Mouse (Mus musculus) MEL (cell line): ENCODE results near the gene Btbd3. TPM values are rescaled to one million over a fixed set of nuclear protein-coding genes. Genes with fewer than 3 reads are reported as not detected.

Experiments used
- DNase-seq: peaks from one replicate; pipeline ENCODE4 v3.0.0; 2011; ENCODE audit warnings: low read depth, low spot score
- H3K27ac ChIP-seq: 2 replicates; pipeline ENCODE4 v1.5.1; 2012; ENCODE audit warnings: low read depth, mild to moderate bottlenecking, control low read depth, low read length, moderate library complexity; ENCODE audit not compliant: control insufficient read depth
- H3K27me3 ChIP-seq, 2 experiments: fragments of 150-350 bp in 1 of 2; sonication (generic) in 1 of 2; 2 replicates each; pipeline ENCODE4 v1.6.1; 2012; ENCODE audit warnings: low read length in 2 of 2, mild to moderate bottlenecking in 2 of 2, improper control_type of control experiment in 1 of 2, moderate library complexity in 1 of 2; ENCODE audit not compliant: insufficient read depth in 2 of 2, control insufficient read depth in 1 of 2
- H3K36me3 ChIP-seq, 2 experiments: 2 replicates each; pipeline ENCODE4 v1.6.1; 2012 to 2014; ENCODE audit warnings: low read length in 2 of 2, improper control_type of control experiment in 1 of 2, inconsistent platforms in 1 of 2, mild to moderate bottlenecking in 1 of 2; ENCODE audit not compliant: insufficient read depth in 2 of 2, control insufficient read depth in 1 of 2
- H3K4me1 ChIP-seq, 2 experiments: fragments of 150-350 bp in 1 of 2; sonication (generic) in 1 of 2; 2 replicates each; pipeline ENCODE4 v1.6.1; 2012; ENCODE audit warnings: low read length in 2 of 2, improper control_type of control experiment in 1 of 2, mild to moderate bottlenecking in 1 of 2; ENCODE audit not compliant: insufficient read depth in 2 of 2, control insufficient read depth in 1 of 2
- H3K4me3 ChIP-seq, 2 experiments: fragments of 150-350 bp in 1 of 2; sonication (generic) in 1 of 2; 2 replicates each; pipeline ENCODE4 v1.5.1; 2012; ENCODE audit warnings: low read depth in 2 of 2, low read length in 2 of 2, mild to moderate bottlenecking in 2 of 2, moderate library complexity in 2 of 2, control low read depth in 1 of 2, improper control_type of control experiment in 1 of 2; ENCODE audit not compliant: control insufficient read depth in 1 of 2, insufficient read depth in 1 of 2
- H3K79me2 ChIP-seq: 2 replicates; pipeline ENCODE4 v1.6.1; 2012; ENCODE audit warnings: mild to moderate bottlenecking, low read length, moderate library complexity; ENCODE audit not compliant: control insufficient read depth, poor library complexity, insufficient read depth
- H3K9ac ChIP-seq: 2 replicates; pipeline ENCODE4 v1.6.1; 2012; ENCODE audit warnings: low read depth, mild to moderate bottlenecking, control low read depth, low read length, moderate library complexity; ENCODE audit not compliant: control insufficient read depth, poor library complexity, severe bottlenecking
- H3K9me3 ChIP-seq: fragments of 150-350 bp; sonication (generic); replicated peaks from 2 replicates; pipeline ENCODE4 v1.6.1; 2012; ENCODE audit warnings: mild to moderate bottlenecking, low read length, improper control_type of control experiment, moderate library complexity; ENCODE audit not compliant: insufficient read depth
- CHD2 ChIP-seq: IDR thresholded peaks from 2 replicates; pipeline ENCODE4 v1.6.1; 2011; ENCODE audit warnings: low read length, improper control_type of control experiment
- E2F4 ChIP-seq: IDR thresholded peaks from 2 replicates; pipeline ENCODE4 v1.6.1; 2011; ENCODE audit warnings: low read depth, low read length, improper control_type of control experiment, borderline replicate concordance
- ELF1 ChIP-seq: IDR thresholded peaks from 2 replicates; pipeline ENCODE4 v1.6.1; 2014; ENCODE audit warnings: low read depth, mild to moderate bottlenecking, inconsistent platforms, low read length, improper control_type of control experiment, moderate library complexity
- GATA1 ChIP-seq: IDR thresholded peaks from 2 replicates; pipeline ENCODE4 v1.6.1; 2011; ENCODE audit warnings: low read depth, low read length, improper control_type of control experiment
- HCFC1 ChIP-seq: IDR thresholded peaks from 2 replicates; pipeline ENCODE4 v1.6.1; 2012; ENCODE audit warnings: low read depth, mild to moderate bottlenecking, inconsistent platforms, low read length, improper control_type of control experiment, moderate library complexity
- JUND ChIP-seq: IDR thresholded peaks from 2 replicates; pipeline ENCODE4 v1.6.1; 2011; ENCODE audit warnings: low read depth, mild to moderate bottlenecking, improper control_type of control experiment, low read length
- KAT2A ChIP-seq: conservative IDR thresholded peaks from 2 replicates; pipeline ENCODE4 v1.6.1; 2012; ENCODE audit warnings: low read depth, low read length, improper control_type of control experiment, inconsistent platforms
- MAFK ChIP-seq: IDR thresholded peaks from 2 replicates; pipeline ENCODE4 v1.6.1; 2011; ENCODE audit warnings: low read depth, mild to moderate bottlenecking, low read length, improper control_type of control experiment, borderline replicate concordance
- MAZ ChIP-seq: IDR thresholded peaks from 2 replicates; pipeline ENCODE4 v1.6.1; 2012; ENCODE audit warnings: low read depth, mild to moderate bottlenecking, inconsistent platforms, low read length, improper control_type of control experiment
- MEF2A ChIP-seq: IDR thresholded peaks from 2 replicates; pipeline ENCODE4 v1.6.1; 2014; ENCODE audit warnings: low read depth, mild to moderate bottlenecking, inconsistent platforms, low read length, improper control_type of control experiment; ENCODE audit not compliant: poor library complexity, insufficient replicate concordance, severe bottlenecking; ENCODE audit errors: extremely low read depth
- MYB ChIP-seq: IDR thresholded peaks from 2 replicates; pipeline ENCODE4 v1.6.1; 2011; ENCODE audit warnings: mild to moderate bottlenecking, low read depth, low read length, improper control_type of control experiment
- MYC ChIP-seq: IDR thresholded peaks from 2 replicates; pipeline ENCODE4 v1.6.1; 2011; ENCODE audit warnings: low read depth, mild to moderate bottlenecking, low read length, improper control_type of control experiment, moderate library complexity
- NELFE ChIP-seq: IDR thresholded peaks from 2 replicates; pipeline ENCODE4 v1.6.1; 2011; ENCODE audit warnings: low read depth, low read length, improper control_type of control experiment
- NRF1 ChIP-seq: IDR thresholded peaks from 2 replicates; pipeline ENCODE4 v1.6.1; 2014; ENCODE audit warnings: low read depth, mild to moderate bottlenecking, inconsistent platforms, low read length, improper control_type of control experiment, moderate library complexity; ENCODE audit not compliant: poor library complexity, insufficient read depth, severe bottlenecking
- POLR2A ChIP-seq, 2 experiments: IDR thresholded peaks; 2 replicates each; pipeline ENCODE4 v1.6.1; 2011 to 2012; ENCODE audit warnings: low read length in 2 of 2, mild to moderate bottlenecking in 2 of 2, control low read depth in 1 of 2, improper control_type of control experiment in 1 of 2, low read depth in 1 of 2, moderate library complexity in 1 of 2; ENCODE audit not compliant: control insufficient read depth in 1 of 2, insufficient read depth in 1 of 2, poor library complexity in 1 of 2
- POLR2AphosphoS2 ChIP-seq: IDR thresholded peaks from 2 replicates; pipeline ENCODE4 v1.6.1; 2011; ENCODE audit warnings: low read length, improper control_type of control experiment
- POLR2AphosphoS5 ChIP-seq: IDR thresholded peaks from 2 replicates; pipeline ENCODE4 v1.6.1; 2012; ENCODE audit warnings: low read depth, borderline replicate concordance, mild to moderate bottlenecking, inconsistent platforms, low read length, moderate library complexity, mixed read lengths
- RCOR1 ChIP-seq: IDR thresholded peaks from 2 replicates; pipeline ENCODE4 v1.6.1; 2012; ENCODE audit warnings: low read depth, mild to moderate bottlenecking, inconsistent platforms, low read length, improper control_type of control experiment
- TAL1 ChIP-seq: IDR thresholded peaks from 2 replicates; pipeline ENCODE4 v1.6.1; 2012; ENCODE audit warnings: mild to moderate bottlenecking, inconsistent platforms, low read length, moderate library complexity, mixed read lengths
- TCF12 ChIP-seq: IDR thresholded peaks from 2 replicates; pipeline ENCODE4 v1.6.1; 2014; ENCODE audit warnings: low read depth, mild to moderate bottlenecking, inconsistent platforms, low read length, improper control_type of control experiment, moderate library complexity
- UBTF ChIP-seq: IDR thresholded peaks from 2 replicates; pipeline ENCODE4 v1.6.1; 2012; ENCODE audit warnings: low read depth, mild to moderate bottlenecking, inconsistent platforms, low read length, improper control_type of control experiment, moderate library complexity, borderline replicate concordance; ENCODE audit not compliant: insufficient read depth
- USF1 ChIP-seq: IDR thresholded peaks from 2 replicates; pipeline ENCODE4 v1.6.1; 2014; ENCODE audit warnings: low read depth, mild to moderate bottlenecking, inconsistent platforms, low read length, improper control_type of control experiment, moderate library complexity
- ZMIZ1 ChIP-seq: IDR thresholded peaks from 2 replicates; pipeline ENCODE4 v1.6.1; 2012; ENCODE audit warnings: low read depth, mild to moderate bottlenecking, inconsistent platforms, low read length, improper control_type of control experiment, moderate library complexity
- ZNF384 ChIP-seq: IDR thresholded peaks from 2 replicates; pipeline ENCODE4 v1.6.1; 2012; ENCODE audit warnings: low read depth, mild to moderate bottlenecking, inconsistent platforms, low read length, improper control_type of control experiment
- polyA plus RNA-seq, 2 experiments: library from polyadenylated mRNA; stranded (reverse) in 1 of 2; unstranded in 1 of 2; fragments of >175 nt in 1 of 2; fragments of >200 nt in 1 of 2; gene quantifications; 2 replicates each; pipeline versions ENCODE4 v1.2.1 to v1.2.4; 2012; ENCODE audit warnings: low replicate concordance in 2 of 2, low read depth in 1 of 2; ENCODE audit not compliant: insufficient read length in 2 of 2, insufficient read depth in 1 of 2, missing spikeins in 1 of 2
- total RNA-seq: library from RNA; depleted of rRNA; stranded (reverse); fragments of 300-350 nt; gene quantifications from 2 replicates; pipeline ENCODE4 v1.2.3, GENCODE M21; 2012; rRNA removed

Gene Btbd3
- total RNA-seq (not detected in 2 replicates), polyA plus RNA-seq (not detected)

DNA sequence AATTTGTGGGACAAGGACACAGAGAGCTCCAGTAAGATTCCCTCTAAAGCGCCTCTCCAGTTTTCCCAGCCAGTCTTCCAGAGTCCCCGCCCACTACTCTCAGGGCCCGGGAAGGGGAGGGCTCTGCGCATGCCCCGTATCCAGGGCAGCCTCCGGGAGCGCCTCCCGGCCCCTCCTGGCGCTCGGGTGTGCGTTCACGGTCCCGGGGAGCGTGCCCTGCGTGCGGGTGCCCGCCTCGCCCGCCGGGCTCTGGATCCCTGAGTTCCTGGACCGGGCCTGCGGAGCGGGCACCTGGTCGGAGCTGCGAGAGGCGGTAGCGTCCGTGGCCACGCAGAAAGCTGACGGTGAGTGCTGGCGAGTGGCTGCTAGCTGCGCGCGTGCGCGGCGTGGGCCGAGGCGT is at the start of gene Btbd3:
TSS of gene Btbd3 (plus strand) at position 155 of the 400 bp plus-strand sequence.
- H3K79me2 ChIP-seq, result no peaks in the 10 kb centered on the region
- no peak within 1 kb of the TSS for H3K27ac ChIP-seq
- no peaks in the 10 kb centered on the region for H3K9me3 ChIP-seq
- no peak within 1 kb of the TSS for H3K9ac ChIP-seq
- H3K27me3 ChIP-seq, result no peaks in the 10 kb centered on the region
- no peaks in the 10 kb centered on the region for H3K36me3 ChIP-seq
- TF ChIP-seq KAT2A (no peak), MAZ (no peak), NRF1 (no peak), TCF12 (no peak), NELFE (no peak), POLR2AphosphoS5 (no peak), TAL1 (no peak), ZMIZ1 (no peak)
- H3K4me1 ChIP-seq, result no peaks in the 10 kb centered on the region
- no peak within 1 kb of the TSS for H3K4me3 ChIP-seq
- DNase-seq, result no peak

DNA sequence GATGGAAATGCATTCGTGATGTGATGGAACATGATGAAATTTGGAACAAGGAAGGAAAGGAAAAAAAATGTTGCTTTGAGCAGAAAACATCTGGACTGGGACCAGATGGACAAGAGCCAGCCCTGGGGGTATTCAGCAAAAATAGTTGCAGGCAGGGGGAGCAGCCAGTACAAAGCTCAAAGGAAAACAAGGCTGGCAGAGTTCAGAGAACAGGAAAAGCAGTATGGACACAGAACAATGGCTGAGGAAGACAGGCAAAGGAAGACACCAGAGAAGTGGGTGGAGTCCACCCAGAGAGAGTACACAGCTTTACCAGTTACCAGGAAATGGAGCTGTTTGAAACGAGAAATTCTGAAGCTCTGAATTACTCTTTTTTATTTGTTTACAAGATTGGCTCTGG is 40.8 kb upstream of the Btbd3 start:
- TF ChIP-seq HCFC1, result no peak
- no peak for TF ChIP-seq USF1
- TF ChIP-seq CHD2, result no peak
- TF ChIP-seq MEF2A, result no peak
- no peak for TF ChIP-seq RCOR1
- TF ChIP-seq UBTF, result no peak
- no peak for TF ChIP-seq ELF1
- no peak for TF ChIP-seq MAFK
- TF ChIP-seq POLR2AphosphoS2, result no peak
- no peak for TF ChIP-seq E2F4
- no peak for TF ChIP-seq KAT2A
- no peak for TF ChIP-seq ZNF384
- TF ChIP-seq MYC, result no peak
- no peak for TF ChIP-seq MYB
- TF ChIP-seq JUND, result no peak
- no peak for TF ChIP-seq MAZ
- TF ChIP-seq GATA1, result no peak
- no peak for TF ChIP-seq NELFE
- no peak for TF ChIP-seq TCF12
- TF ChIP-seq POLR2A (IDR thresholded peaks at IDR 0.05; ENCODE audit: control insufficient read depth in 1 of 2, insufficient read depth in 1 of 2, low read depth in 1 of 2, low read length in 2 of 2, poor library complexity in 1 of 2), result no peak
- Histone ChIP-seq H3K27me3 (no peaks in the 10 kb centered on the region), H3K9me3 (no peaks in the 10 kb centered on the region), H3K9ac (no peak overlapping the region), H3K27ac (no peak overlapping the region), H3K79me2 (no peaks in the 10 kb centered on the region), H3K4me3 (no peak overlapping the region), H3K36me3 (no peaks in the 10 kb centered on the region), H3K4me1 (no peaks in the 10 kb centered on the region)
- no peak for DNase-seq
